ENCODE assay signal across 6 mouse cellular contexts in the genomic region with DNA sequence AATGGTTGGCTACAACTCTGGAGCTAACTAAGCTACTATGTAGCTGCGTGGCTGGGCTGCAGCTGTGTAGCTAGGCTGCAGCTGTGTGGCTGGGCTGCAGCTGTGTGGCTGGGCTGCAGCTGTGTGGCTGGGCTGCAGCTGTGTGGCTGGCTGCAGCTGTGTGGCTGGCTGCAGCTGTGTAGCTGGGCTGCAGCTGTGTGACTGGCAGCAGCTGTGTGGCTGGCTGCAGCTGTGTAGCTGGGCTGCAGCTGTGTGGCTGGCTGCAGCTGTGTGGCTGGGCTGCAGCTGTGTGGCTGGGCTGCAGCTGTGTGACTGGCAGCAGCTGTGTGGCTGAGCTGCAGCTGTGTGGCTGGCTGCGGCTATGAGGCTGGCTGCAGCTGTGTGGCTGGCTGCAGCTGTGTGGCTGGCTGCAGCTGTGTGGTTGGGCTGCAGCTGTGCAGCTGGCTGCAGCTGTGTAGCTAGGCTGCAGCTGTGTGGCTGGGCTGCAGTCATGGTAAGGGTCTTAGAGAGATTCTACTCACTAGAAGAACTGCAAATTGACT. TPM values are rescaled to one million over a fixed set of nuclear protein-coding genes. Genes with fewer than 3 reads are reported as not detected.
DNase-seq lines count a peak whose midpoint lies in the region; ATAC-seq and TF ChIP-seq lines count a peak whose summit lies in the region.
"Not testable (repeated sequence)": the region's sequence is repeated elsewhere in the genome, so short reads cannot be mapped to it uniquely, and the experiment has no call there.

No protein-coding gene starts in this region.

- DNase-seq in CH12.LX (ENCODE audit: extremely low read depth); forebrain, embryonic 14.5 days (ENCODE audit: low spot score); forebrain, postnatal 0 days; heart, postnatal 0 days (ENCODE audit: low spot score); left cerebral cortex, adult 2 months (ENCODE audit: extremely low spot score in 1 of 2, low spot score in 2 of 2): not testable (repeated sequence)

- not testable (repeated sequence) for H3K79me2 ChIP-seq in CH12.LX (replicated peaks; ENCODE audit: control insufficient read depth, extremely low read depth, insufficient read depth, poor library complexity, severe bottlenecking)

- not testable (repeated sequence) for TF ChIP-seq RAD21 in CH12.LX (IDR thresholded peaks at IDR 0.05; ENCODE audit: low read depth, low read length)

- not testable (repeated sequence) for H3K36me3 ChIP-seq in CH12.LX (replicated peaks in 1 of 2; ENCODE audit: control insufficient read depth in 1 of 2, insufficient read depth in 1 of 2, low read length in 1 of 2); forebrain, embryonic 14.5 days (ENCODE audit: control insufficient read depth, insufficient read depth, low read length); forebrain, postnatal 0 days (ENCODE audit: insufficient read depth)
- peaks cover 82% of the 10 kb centered on the region for H3K36me3 ChIP-seq in heart, postnatal 0 days (replicated peaks; ENCODE audit: control insufficient read depth, insufficient read depth, low read length)

- in situ Hi-C loops in CH12.LX (cut with MboI; ENCODE audit: low pct_ligation_motif_present, low pct_unique_long_range_greater_than_20kb, low sequenced_read_pairs), result loop anchor here (25.0 kb wide), 2 partner anchors 501 to 601 kb away; partner anchors contain the start of gene 1500015O10Rik

- H3K4me3 ChIP-seq in CH12.LX (replicated peaks in 1 of 3; ENCODE audit: low read depth in 2 of 3, low read length in 2 of 3, poor library complexity in 1 of 3); forebrain, embryonic 14.5 days (ENCODE audit: low read depth, low read length); forebrain, postnatal 0 days (ENCODE audit: low read depth, low read length); heart, postnatal 0 days (ENCODE audit: low read depth, low read length); left cerebral cortex, adult 2 months; olfactory bulb, adult 2 months (ENCODE audit: insufficient read depth, low read depth, low read length): not testable (repeated sequence)

- intact Hi-C loops in left cerebral cortex, adult 2 months (cut with DNase I), result loop anchor here (1.0 to 10.0 kb wide), 4 partner anchors 42 to 598 kb away; partner anchors contain the start of gene 1500015O10Rik

- H3K9me3 ChIP-seq in CH12.LX (replicated peaks; ENCODE audit: low read length); forebrain, embryonic 14.5 days (replicated peaks; ENCODE audit: control insufficient read depth, low read length); forebrain, postnatal 0 days (ENCODE audit: low read length); heart, postnatal 0 days (replicated peaks; ENCODE audit: control insufficient read depth, low read length): not testable (repeated sequence)

- not testable (repeated sequence) for TF ChIP-seq EP300 in CH12.LX (IDR thresholded peaks at IDR 0.05; ENCODE audit: low read length); heart, postnatal 0 days (IDR thresholded peaks at IDR 0.05; ENCODE audit: low read depth)

- H3K4me2 ChIP-seq in CH12.LX (ENCODE audit: insufficient read depth, low read depth, poor library complexity, severe bottlenecking); forebrain, embryonic 14.5 days (ENCODE audit: low read length); forebrain, postnatal 0 days (ENCODE audit: low read depth); heart, postnatal 0 days (ENCODE audit: low read depth, low read length): not testable (repeated sequence)

- not testable (repeated sequence) for H3K27ac ChIP-seq in CH12.LX (ENCODE audit: insufficient read depth, low read depth)
- H3K27ac ChIP-seq in forebrain, embryonic 14.5 days (ENCODE audit: low read depth, low read length), result peak overlapping the region; percentile 58; the same call in 1 of the 2 replicates
- H3K27ac ChIP-seq in forebrain, postnatal 0 days (ENCODE audit: low read depth, low read length), result peak overlapping the region; percentile 74
- 0 out of 2 replicates have a peak overlapping the region, but pooled peaks have one; percentile 21 for H3K27ac ChIP-seq in heart, postnatal 0 days (ENCODE audit: low read depth)
- H3K27ac ChIP-seq in left cerebral cortex, adult 2 months, result peak overlapping the region; percentile 72
- H3K27ac ChIP-seq in olfactory bulb, adult 2 months (ENCODE audit: insufficient read depth, low read depth, low read length), result peak overlapping the region; percentile 28; the same call in 1 of the 2 replicates

- 82% methylated on average over 2 of the region's 2 CpGs for WGBS in forebrain, embryonic 14.5 days
- 71% methylated on average over 2 of the region's 2 CpGs for WGBS in forebrain, postnatal 0 days
- WGBS in heart, postnatal 0 days, result 84% methylated on average over 2 of the region's 2 CpGs
- WGBS in olfactory bulb, adult 2 months, result 75% methylated on average over 2 of the region's 2 CpGs

- TF ChIP-seq CTCF in CH12.LX (conservative IDR thresholded peaks at IDR 0.05 in 1 of 2, IDR thresholded peaks at IDR 0.05 in 1 of 2; ENCODE audit: low read depth in 2 of 2, low read length in 2 of 2); forebrain, postnatal 0 days (IDR thresholded peaks at IDR 0.05; ENCODE audit: low read depth); heart, postnatal 0 days (IDR thresholded peaks at IDR 0.05; ENCODE audit: low read depth); left cerebral cortex, adult 2 months (IDR thresholded peaks at IDR 0.05); olfactory bulb, adult 2 months (IDR thresholded peaks at IDR 0.05; ENCODE audit: insufficient read depth, low read depth, low read length): not testable (repeated sequence)

- H3K9ac ChIP-seq in CH12.LX (ENCODE audit: insufficient read depth, low read depth); forebrain, embryonic 14.5 days (ENCODE audit: low read length); forebrain, postnatal 0 days; heart, postnatal 0 days (replicated peaks; ENCODE audit: low read depth, low read length): not testable (repeated sequence)

- not testable (repeated sequence) for H3K27me3 ChIP-seq in CH12.LX (replicated peaks); forebrain, embryonic 14.5 days (replicated peaks; ENCODE audit: control insufficient read depth, insufficient read depth, low read length); forebrain, postnatal 0 days (ENCODE audit: insufficient read depth, low read length); heart, postnatal 0 days (ENCODE audit: control insufficient read depth, insufficient read depth, low read length)

- H3K4me1 ChIP-seq in CH12.LX (ENCODE audit: control insufficient read depth in 1 of 2, insufficient read depth in 2 of 2); forebrain, embryonic 14.5 days (ENCODE audit: control insufficient read depth, insufficient read depth, low read length); forebrain, postnatal 0 days (ENCODE audit: insufficient read depth); heart, postnatal 0 days (ENCODE audit: control insufficient read depth, insufficient read depth); olfactory bulb, adult 2 months (ENCODE audit: control insufficient read depth, insufficient read depth, low read length): not testable (repeated sequence)

- not testable (repeated sequence) for TF ChIP-seq POLR2A in CH12.LX (IDR thresholded peaks at IDR 0.05; ENCODE audit: low read depth, low read length); olfactory bulb, adult 2 months (IDR thresholded peaks at IDR 0.05; ENCODE audit: insufficient read depth, low read depth, low read length)

- ATAC-seq in forebrain, embryonic 14.5 days; heart, postnatal 0 days (ENCODE audit: insufficient read depth, low read depth): not testable (repeated sequence)
- 0 out of 2 replicates have a peak, but pooled peaks have one; percentile 10 for ATAC-seq in forebrain, postnatal 0 days

- dilution Hi-C loops in CH12.LX (cut with MboI; ENCODE audit: extremely low pct_ligation_motif_present, extremely low pct_unique_long_range_greater_than_20kb, low sequenced_read_pairs), result not testable (repeated sequence)

RNA-seq across cellular contexts. Expression of gene AI597479, which starts 38.0 kb away (rescaled TPM):
- total RNA-seq in CH12.LX (2012; rRNA removed), result 20.9 and 22.6 TPM in 2 replicates
- 39.8 and 42.6 TPM in 2 replicates for total RNA-seq in CH12.LX (2014; rRNA removed)
- 18.4 and 19.5 TPM in 2 replicates for polyA plus RNA-seq in CH12.LX (2012; ENCODE audit: insufficient read length, low read depth)
- polyA plus RNA-seq in forebrain, embryonic 14.5 days (2014; fragmentation: Nextera tagmentation; extraction: Ambion mirVana), result 50.4 and 54.4 TPM in 2 replicates
- total RNA-seq in forebrain, postnatal 0 days (2014; rRNA removed), result 45.7 and 46.7 TPM in 2 replicates
- 28.4 and 37.0 TPM in 2 replicates for polyA plus RNA-seq in forebrain, postnatal 0 days (2015; fragmentation: Nextera tagmentation; extraction: Ambion mirVana)
- total RNA-seq in heart, postnatal 0 days (2014; rRNA removed; ENCODE audit: low replicate concordance), result 14.8 and 18.5 TPM in 2 replicates
- 15.4 and 17.1 TPM in 2 replicates for polyA plus RNA-seq in heart, postnatal 0 days (2015; fragmentation: Nextera tagmentation; extraction: Ambion mirVana)
- total RNA-seq in left cerebral cortex, adult 2 months (2021), result 10 to 100 TPM; 22.7 to 26.0 TPM
- not detected in 2 replicates for polyA plus RNA-seq in olfactory bulb, adult 2 months (2012; ENCODE audit: insufficient read depth, insufficient read length, low replicate concordance, missing spikeins)

RNA-seq across cellular contexts. Expression of gene Tgfbrap1, which starts 38.1 kb away (rescaled TPM):
- total RNA-seq in CH12.LX (2012; rRNA removed) (6.0 and 7.6 TPM in 2 replicates), CH12.LX (2014; rRNA removed) (3.1 and 3.8 TPM in 2 replicates)
- polyA plus RNA-seq in CH12.LX (2012; ENCODE audit: insufficient read length, low read depth), result 8.0 and 8.4 TPM in 2 replicates
- 12.9 and 16.3 TPM in 2 replicates for polyA plus RNA-seq in forebrain, embryonic 14.5 days (2014; fragmentation: Nextera tagmentation; extraction: Ambion mirVana)
- 32.8 and 39.3 TPM in 2 replicates for total RNA-seq in forebrain, postnatal 0 days (2014; rRNA removed)
- polyA plus RNA-seq in forebrain, postnatal 0 days (2015; fragmentation: Nextera tagmentation; extraction: Ambion mirVana), result 12.8 and 15.8 TPM in 2 replicates
- 8.7 and 18.7 TPM in 2 replicates for total RNA-seq in heart, postnatal 0 days (2014; rRNA removed; ENCODE audit: low replicate concordance)
- 3.6 and 4.5 TPM in 2 replicates for polyA plus RNA-seq in heart, postnatal 0 days (2015; fragmentation: Nextera tagmentation; extraction: Ambion mirVana)
- total RNA-seq in left cerebral cortex, adult 2 months (2021), result 10 to 100 TPM; 39.3 to 43.4 TPM
- not detected in 2 replicates for polyA plus RNA-seq in olfactory bulb, adult 2 months (2012; ENCODE audit: insufficient read depth, insufficient read length, low replicate concordance, missing spikeins)

Comparison
In these comparisons a context has a peak if more than half of its experiments do, and no peak if none do; other contexts are left out.
1. RNA of gene AI597479, which starts 38.0 kb away (polyA plus RNA-seq): 50.4 to 54.4 TPM in forebrain, embryonic 14.5 days, 28.4 to 37.0 TPM in forebrain, postnatal 0 days, 18.4 to 19.5 TPM in CH12.LX and 15.4 to 17.1 TPM in heart, postnatal 0 days; not detected in olfactory bulb, adult 2 months; every median in the first group is over 10 times any median in the second.